Mouse (Mus musculus) forelimb bud, embryonic 11.5 days (tissue): ENCODE data around the gene Dync1h1.

Experiments
- DNase-seq: peaks from one replicate; pipeline ENCODE4 v3.0.0-alpha.2; 2012; ENCODE audit warnings: low read depth, low spot score

The Dync1h1 gene

DNA sequence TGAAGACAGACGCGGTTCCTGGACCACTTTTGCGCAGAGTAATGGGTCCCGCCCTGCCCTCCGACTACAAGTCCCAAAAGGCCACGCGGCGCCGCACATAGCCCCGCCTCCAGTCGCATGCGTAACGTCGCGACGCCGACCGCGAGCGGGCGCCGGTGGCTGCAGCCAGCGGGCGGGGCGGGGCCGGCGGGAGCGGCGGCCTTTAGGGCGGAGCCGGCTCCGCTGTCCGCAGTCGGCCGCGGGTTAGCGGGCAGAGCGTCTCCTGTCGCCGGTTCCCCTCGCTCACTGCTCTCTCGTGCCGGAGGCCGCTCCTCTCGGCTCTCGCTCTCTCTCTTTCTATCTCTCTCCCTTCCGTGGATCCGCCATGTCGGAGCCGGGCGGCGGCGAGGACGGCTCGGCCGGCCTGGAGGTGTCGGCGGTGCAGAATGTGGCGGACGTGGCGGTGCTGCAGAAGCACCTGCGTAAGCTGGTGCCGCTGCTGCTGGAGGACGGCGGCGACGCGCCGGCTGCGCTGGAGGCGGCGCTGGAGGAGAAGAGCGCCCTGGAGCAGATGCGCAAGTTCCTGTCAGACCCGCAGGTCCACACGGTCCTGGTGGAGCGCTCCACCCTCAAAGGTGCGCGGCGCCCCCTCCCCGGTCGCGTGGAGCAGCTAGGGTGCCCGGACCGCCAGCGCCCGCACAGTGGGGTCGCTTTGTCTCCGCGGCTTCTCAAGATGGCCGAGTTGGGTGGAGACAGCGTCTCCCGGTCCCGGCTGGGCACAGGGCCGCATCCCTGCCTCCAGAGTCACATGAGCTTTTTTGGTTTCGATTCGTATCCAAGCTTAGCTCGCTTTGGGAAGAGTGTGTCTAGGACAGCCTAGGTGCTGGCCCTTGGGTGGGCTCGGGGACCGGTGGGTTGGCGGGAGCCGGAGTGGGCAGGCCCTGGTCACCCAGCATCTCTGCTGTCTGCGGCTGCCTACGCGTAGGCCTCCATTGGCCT, at the start of gene Dync1h1:
TSS of gene Dync1h1 (plus strand) at position 212 of the 978 bp plus-strand sequence.
- peak; percentile 85 for DNase-seq

DNA sequence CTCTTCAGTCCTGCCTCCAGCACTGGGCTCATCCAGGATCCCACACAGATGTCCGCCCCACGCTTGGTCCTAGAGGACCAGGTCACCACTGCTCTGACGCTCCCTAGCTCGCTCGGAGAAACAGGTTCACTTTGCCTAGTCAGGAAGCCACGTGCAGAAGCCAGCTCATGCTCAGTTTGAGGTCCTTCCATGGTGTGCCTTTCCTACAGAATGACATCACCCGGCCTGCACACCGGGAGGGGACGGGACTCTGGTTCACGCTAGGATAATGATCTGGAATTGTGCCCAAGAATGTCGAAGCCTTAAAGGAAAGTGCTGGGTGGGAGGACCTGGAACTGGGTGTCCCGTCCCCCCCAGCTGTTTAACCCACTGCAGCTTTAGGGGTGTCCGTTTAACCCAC, 49.1 kb upstream of the Dync1h1 start:
- no peak for DNase-seq

DNA sequence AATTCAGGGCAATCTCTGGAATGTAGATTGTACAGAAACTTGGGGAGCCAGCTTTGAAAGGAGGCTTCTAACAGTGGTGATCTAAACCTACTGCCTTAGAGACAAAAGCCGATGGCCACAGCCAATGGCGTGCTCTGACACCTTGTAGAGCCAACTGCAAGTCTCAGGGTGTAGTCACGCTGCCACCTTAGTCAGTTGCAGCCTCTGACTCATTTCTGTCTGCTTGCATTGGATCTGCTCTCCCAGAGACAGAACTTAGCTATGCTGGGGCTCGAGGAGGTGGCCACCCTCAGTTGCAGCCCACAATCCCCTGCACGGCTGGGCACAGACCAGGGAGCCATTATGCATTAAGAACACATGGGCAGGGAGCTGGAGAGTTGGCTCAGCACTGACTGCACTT, 47.9 kb upstream of the Dync1h1 start:
- DNase-seq: no peak

DNA sequence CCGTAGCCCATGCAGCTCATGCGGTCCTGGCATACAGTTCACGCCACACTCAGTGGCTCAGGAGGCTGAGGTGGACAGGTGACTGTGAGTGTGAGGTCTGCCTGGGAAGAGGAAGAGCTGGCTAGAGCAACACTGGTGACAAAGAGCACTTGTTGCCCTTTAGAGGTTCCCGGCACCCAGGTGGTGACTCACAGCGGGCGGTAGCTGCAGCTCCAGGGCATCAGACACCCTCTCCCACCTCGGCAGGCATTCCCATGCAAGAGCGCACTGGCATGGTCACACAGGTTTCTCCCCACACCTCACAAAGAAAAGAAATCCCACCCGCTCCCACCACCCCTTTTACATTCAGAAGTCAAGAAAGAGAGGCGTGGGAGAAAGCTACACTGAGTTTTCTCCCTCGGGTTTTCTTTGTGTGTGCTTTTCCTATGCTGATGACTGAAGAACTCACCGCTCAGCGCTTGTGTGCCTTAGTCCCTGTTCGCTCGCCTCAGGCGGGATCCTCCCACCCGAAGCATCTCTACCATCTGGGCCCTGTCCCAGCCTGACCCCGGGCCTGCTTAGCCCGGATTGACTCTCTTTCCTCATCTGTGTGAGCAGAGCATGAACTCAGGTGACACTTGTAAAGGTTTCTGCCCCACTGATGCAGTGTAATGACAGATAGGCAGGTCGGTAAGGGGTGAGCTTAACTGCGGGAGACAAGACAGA, 45.6 kb upstream of the Dync1h1 start:
- no peak for DNase-seq

DNA sequence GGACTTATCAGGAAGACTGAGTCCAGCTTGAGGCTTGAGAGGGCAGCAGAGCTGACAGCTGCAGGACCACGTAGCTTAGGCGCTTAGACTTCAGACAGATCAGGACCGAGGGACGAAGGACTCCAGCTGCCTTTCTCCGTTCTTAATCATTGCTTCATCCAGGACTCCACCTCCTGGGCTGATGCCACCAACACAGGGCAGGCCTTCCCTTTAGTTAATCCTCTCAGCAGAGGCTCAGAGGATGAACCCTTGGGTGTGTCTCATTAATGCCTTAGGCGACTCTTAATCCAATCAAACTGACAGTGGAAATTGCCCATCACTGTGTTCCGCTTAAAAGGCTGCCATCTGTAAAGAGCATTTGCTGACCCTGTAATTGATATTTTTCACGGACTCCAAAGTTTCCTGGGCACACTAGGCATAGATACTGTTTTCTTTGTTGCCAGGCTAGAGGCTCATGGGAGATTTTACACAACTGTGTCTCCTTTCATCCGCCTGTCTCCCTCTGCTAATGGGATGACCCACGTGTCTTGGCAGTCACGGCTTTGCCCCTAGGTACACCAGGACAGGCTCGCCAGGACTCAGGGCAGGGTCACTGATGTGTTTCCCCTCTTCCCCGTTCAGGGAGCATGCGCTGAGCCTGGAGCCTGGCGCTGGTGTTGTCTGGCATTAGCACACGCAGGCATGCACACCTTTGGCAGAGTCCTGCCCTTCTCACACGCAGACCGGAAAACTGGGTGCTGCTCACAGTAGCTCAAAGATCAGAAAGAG, 44.2 kb upstream of the Dync1h1 start:
- no peak for DNase-seq

DNA sequence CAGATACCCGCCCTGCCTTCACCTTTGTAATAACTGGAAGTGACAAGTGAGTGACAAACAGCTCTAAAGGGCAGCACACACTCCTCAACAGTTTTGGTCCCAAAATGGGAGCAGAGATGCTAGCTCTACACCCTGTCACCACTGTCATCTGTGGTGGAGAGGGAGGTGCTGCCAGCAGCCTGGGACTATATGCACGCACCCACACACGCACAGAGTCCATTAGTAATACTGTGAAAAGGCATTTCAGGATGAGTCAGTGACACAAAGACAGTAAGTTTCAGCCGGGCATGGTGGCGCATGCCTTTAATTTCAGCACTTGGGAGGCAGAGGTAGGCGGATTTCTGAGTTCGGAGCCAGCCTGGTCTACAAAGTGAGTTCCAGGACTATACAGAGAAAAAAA, 43.1 kb upstream of the Dync1h1 start:
- no peak for DNase-seq

DNA sequence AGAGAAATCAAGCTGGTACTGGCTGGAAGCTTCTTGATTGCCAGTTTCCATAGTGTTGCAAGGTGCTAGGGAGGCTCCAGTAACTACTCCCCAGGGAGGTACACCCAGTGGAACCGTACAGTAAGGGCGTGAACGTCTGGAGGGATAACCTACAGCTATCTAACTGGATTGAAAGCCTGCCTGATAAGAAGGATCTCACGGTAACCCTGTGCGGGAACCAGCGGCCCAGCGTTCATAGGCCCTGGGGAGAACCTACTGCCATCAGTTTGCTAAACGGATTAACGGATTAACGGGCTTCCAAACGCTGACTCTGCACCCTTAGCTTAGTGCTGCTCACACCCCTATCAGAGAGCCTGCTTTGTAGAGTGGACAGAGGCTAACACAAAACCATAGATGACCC, 37.9 kb upstream of the Dync1h1 start:
- no peak for DNase-seq

DNA sequence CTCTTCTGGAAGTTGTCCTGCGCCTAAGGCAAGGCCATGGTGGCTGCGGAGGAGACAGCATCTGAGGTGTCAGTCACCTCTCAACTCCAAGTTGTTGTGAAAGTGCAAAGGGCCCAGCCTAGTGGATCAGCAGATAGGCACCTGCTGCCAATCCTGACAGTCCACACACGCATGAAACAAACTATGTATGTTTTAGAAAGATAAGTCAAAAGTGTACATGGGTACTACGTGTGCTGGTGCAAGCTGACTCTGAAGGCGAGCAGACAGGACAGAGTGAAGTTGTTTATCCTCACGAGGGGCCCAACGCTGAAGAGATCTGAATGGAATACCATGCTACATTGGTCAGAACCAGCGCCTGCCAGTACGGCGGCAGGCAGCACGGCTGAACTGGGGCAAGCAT, 36.4 kb upstream of the Dync1h1 start:
- DNase-seq: no peak

DNA sequence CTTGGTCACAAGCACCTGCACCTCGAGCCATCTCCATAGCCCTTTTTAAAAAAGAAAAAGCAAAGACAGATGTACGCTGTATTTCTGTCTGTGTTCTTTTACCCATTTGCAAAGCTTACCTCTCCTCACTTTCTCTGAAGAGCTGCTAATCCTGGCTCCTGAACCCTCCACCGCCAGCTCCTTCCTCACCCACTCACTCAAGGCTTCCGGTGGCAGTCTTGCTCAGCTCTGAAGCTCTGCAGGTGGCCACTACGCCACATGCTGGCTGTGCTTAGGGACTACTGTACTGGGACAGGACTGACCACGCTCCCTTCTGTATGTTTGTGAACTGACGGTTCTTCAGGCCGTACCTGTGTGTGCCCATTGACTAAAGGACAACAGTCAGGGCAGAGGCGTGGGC, 34.9 kb upstream of the Dync1h1 start:
- DNase-seq: no peak

DNA sequence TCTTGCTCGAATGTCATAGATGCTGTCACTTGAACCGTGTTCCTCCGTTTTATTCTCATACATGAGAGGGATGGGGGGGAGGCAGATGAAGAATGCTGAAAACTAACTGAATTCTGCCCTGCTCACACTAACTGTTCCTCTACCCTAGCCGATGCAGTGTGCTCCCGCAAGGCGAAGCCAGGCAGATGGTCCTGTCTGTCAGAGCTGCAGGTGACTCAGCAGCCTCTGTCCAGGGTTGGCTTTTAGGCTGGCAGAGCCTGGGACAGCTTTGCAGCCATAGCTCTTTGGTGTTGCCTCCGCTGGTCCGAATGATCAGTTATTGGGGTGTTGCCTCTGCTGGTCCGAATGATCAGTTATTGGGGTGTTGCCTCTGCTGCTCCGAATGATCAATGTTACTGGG, 30.2 kb upstream of the Dync1h1 start:
- DNase-seq: no peak

DNA sequence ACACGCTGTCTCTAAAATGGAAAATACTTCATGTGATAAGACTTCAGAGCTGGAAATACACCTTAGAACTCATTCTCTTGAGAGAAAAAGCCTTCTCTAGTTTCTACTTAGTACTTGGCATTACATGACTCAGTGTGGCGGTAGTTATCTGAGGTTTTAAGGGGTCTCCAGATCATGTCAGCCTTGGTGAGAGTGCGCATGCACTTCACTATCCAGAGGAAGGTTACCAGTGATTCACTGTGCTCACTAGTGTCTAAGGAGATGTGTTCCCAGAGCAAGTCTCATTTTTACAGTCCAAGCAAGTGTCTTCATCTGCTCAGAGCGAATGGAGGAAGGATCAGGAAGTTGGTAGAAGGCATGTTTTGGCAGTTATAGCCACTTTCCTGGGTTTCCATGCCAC, 28.9 kb upstream of the Dync1h1 start:
- DNase-seq: no peak

DNA sequence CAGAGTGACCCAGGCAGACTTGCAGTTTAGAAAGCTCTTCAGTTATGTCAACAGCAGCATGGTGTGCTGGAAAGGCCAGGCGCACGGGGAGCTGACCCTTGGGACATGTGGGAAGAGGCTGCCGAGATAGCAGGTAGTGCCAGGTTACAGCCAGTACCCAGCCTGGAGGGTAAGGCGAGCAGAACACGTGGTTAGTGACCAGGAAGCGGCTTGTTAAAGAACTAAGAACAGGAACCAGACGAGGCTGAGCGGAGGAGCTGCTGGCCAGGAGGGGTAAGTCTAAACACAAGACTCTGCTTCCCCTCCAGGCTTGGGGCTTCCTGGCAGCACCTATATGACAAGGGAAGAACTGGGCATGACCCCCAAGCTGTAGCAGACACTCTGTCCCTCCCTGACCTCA, 27.6 kb upstream of the Dync1h1 start:
- no peak for DNase-seq

DNA sequence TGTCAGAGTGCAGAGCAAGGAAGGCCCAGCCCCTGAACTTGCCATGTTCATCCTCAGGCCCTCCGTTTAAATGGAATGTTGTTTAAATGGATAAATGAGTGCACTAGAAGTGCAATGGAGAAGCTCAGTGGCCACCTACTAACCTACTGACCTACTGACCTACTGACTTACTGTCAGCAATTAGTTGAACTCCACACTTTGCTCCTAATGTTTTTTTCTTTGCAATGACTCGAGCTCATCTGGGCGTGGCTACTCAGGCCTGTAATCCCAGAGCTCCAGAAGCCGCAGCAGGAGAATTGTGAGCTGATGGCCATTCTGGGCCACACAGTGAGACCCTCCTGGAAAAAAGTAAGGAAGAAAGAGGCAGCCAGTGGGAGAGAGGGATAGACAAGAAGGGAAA, 25.3 kb upstream of the Dync1h1 start:
- DNase-seq: no peak

DNA sequence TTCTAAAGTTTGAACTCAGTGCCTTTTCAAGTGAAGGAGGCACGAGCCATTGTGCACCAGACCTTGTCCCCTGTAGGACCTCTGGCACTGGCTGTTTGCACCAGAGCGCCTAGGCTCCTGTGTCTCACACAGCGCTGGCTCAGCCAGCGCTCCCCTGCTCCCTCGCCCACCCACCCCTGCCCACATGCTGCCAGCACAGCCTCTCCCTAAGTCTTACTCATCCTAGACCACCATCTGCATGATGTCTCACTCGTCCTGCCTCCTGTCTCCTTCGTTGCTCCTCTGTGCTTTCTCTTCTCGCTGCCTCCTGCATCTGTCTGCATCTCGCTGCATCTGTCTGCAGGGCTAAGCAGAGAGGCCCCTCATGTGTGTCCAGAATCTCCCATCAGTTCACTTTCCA, 22.9 kb upstream of the Dync1h1 start:
- DNase-seq: no peak

DNA sequence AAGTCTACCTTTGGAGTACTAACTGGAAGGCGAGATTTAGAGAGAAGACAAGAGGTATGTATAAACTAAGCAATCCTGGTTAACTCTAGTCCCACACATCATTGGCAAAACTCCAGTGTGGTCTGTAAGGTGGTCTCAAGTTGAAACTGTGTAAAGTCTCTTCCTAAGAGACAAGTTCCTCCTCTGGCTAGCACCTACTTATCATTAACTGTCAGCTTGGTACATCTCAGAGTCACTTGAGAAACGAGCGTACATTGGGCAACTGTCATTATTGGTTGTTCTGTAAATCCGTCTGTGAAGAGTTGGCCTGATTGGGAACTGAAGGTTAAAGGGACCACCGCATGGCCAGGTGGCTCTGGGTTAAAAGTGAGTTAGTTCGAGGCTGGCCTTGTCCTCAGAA, 12.6 kb upstream of the Dync1h1 start:
- no peak for DNase-seq

DNA sequence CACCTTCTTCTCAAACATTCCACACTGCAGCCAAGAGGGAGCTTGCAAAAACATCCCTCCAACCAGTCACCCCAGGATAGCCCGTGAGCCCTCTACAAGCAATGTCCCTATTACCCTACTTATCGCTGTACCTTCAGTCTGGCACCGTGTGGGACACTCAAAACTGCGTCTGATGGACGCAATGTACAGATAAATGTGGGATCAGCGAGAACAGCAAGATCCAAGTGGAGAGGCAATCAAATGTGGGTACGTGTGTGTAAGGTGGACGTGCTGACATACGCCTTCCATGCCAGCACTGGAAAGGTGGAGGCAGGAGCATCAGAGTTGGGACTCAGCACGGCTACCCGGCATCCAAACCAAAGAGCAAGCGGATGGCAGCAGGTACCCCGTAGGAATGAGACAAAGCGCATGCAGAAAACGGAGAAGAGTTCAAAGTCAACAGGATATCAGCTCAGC, 10.4 kb upstream of the Dync1h1 start:
- no peak for DNase-seq

DNA sequence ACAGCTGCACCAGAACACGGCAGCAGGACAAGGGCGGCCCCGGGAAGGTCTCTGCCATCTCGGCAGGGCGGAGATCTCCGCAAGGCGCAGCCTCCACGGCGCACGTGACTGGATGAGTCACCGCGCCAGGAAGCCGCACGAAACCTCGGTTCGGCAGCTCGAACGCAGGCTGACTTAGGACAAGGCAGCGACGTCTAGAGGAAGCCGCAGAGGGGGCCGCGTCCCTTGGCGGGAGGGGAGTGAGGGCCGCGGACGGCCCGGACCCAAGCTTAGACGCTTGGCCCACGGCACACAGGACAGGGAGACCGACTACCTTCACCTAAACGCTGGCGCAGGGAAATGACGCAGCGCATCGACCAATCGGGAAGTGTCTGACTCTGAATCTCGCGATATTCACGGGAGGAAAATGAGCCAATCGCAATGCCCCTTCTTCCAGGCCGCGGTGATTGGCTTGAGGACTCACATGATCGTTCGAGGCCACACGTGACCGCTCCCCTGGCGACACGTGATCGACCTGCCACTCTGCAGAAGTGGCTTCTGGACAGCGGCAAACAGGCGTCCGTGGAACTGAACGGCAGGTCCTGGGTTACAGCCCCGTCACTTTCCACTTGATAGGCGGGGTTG, 9.9 kb upstream of the Dync1h1 start:
- DNase-seq: peak; percentile 99

DNA sequence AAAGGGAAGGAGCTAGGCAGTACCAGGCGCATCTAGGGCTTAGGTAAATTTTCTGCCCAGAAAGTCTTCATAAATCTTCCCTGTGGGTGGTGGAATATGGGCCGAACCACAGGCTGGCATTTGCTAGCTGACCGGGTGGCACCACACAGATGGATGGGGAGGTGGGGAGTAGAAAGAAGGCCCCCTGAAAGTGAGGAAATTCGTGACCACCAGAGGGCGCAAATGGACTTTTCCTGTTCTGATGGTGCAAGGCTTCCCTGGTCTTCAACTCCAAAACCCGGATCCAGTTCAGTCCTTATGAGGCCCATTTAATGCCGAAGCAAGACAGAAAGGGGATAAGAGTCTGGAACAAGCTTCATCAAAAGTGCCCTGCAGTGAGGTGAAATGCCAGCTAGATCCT, 2.7 kb upstream of the Dync1h1 start:
- peak; percentile 80 for DNase-seq

DNA sequence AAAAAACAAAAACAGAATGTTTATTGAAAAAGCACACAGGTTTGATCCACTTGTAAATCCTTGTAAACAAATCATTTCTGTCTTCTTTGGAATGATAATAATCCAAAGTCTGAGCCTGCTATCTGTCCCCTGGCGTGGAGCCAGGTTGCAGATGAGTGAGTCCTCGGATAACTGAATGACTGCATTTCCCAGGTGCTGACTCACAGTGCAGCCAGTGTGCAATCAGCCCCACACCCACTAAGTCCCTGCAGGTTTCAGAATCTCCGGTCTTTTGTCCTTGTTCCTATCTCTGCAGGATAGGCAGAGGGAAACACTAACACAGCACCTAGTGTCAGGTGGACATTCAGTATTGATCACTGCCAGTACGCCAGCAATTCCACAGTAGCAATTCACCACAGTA, 1.5 kb upstream of the Dync1h1 start:
- no peak for DNase-seq

DNA sequence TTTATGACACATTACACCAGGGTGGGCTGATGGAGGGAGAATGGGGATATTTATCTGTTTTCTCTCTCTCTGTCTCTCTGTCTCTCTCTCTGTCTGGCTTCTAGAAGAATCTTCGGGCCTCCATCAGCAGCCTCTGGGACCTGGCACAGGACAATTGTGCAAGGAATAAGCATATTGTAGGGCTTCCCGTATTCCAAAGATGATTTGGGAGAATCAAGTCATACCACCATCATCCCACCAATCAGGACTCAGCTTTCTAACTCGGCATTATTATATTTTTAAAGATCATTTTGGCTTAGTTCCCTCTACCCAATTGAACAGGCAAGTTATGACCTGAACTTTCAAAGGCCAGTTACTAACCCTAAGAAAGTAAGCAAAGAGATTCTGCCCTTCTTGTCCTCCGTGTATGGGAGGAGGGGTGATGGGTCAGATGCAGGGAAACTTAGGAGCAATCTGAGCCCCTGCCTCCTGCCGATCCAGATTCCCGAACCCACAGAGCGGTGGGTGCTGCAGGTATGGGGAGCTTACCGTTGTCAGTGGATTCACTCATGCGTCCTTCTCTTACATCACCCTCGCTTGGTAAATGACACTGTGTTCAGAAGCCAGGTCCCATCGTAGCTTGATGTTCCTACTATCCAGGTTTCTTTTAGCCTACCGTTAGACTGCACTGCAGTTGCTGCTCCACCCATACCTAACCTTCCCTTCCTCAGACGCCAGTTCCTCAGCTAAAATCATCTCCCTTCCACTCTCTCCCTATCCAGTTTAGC, 844 bp upstream of the Dync1h1 start:
- no peak for DNase-seq

DNA sequence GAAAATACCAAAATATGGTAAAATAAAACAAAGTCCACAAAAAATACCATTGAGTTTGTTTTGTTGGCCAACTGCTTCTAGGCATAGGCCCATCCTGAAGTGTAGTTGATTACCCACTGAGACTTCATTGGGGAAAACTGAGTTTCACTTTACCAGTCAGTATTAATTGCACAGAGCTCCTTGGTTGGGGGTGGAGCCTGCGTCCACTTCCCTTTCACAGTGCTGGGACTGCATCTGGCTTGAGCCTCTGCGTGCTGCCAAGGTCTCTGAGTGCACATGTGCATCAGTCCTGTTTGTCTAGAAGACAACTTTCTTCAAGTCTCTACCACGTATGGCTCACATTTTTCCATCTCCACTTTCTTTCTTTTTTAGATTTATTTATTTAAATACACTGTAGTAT, 4.9 kb downstream of the Dync1h1 start:
- DNase-seq: no peak
